Mouse (Mus musculus) CH12.LX (cell line): ENCODE measurements at regions not wholly inside any gene's neighbourhood (a gene's known extent, or its start where the extent isn't known, plus 50 kb on each side); places are given as distances from the start of the nearest gene placed in this dataset.

Source experiments
- ELF1 ChIP-seq: IDR thresholded peaks from 2 replicates; pipeline ENCODE4 v1.6.1; 2014; ENCODE audit warnings: low read depth, mild to moderate bottlenecking, inconsistent platforms, low read length, improper control_type of control experiment
- EP300 ChIP-seq: IDR thresholded peaks from 2 replicates; pipeline ENCODE4 v1.6.1; 2011; ENCODE audit warnings: low read length, improper control_type of control experiment
- MAX ChIP-seq: IDR thresholded peaks from 2 replicates; pipeline ENCODE4 v1.6.1; 2011; ENCODE audit warnings: low read length, improper control_type of control experiment
- POLR2A ChIP-seq: IDR thresholded peaks from 2 replicates; pipeline ENCODE4 v1.6.1; 2011; ENCODE audit warnings: low read depth, mild to moderate bottlenecking, improper control_type of control experiment, low read length
- SIN3A ChIP-seq: IDR thresholded peaks from 2 replicates; pipeline ENCODE4 v1.6.1; 2012; ENCODE audit warnings: low read length, improper control_type of control experiment, inconsistent platforms
- SMC3 ChIP-seq: IDR thresholded peaks from 2 replicates; pipeline ENCODE4 v1.6.1; 2011; ENCODE audit warnings: low read depth, low read length, improper control_type of control experiment
- UBTF ChIP-seq: IDR thresholded peaks from 2 replicates; pipeline ENCODE4 v1.6.1; 2012; ENCODE audit warnings: low read depth, mild to moderate bottlenecking, inconsistent platforms, low read length, improper control_type of control experiment, moderate library complexity
- USF1 ChIP-seq: IDR thresholded peaks from 2 replicates; pipeline ENCODE4 v1.6.1; 2014; ENCODE audit warnings: low read depth, mild to moderate bottlenecking, inconsistent platforms, low read length, improper control_type of control experiment

DNA sequence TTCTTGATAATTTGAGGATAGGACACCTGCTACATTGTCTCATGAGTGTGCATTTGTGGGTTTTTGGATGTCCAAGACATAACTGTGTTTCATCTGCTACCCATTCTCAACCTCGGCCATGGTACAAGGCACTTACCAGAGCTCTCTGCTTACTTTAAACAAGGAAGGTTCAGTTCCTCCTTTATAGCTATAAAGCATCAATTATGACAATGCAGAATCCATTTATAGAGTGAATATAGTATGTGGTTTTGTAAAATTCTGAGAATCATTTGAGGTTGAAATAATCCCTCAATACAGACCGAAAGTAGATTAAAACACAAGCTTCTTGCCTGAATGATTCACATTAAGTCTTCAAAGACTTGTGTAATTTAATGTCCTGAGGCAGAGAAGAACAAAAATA is 64.9 kb upstream of the 2210010C04Rik start:
- TF ChIP-seq MAX (no peak), SMC3 (no peak), EP300 (no peak), USF1 (no peak), POLR2A (no peak), ELF1 (no peak), SIN3A (no peak), UBTF (no peak)
